Mouse (Mus musculus): ENCODE measurements around the gene Tns3.

DNA sequence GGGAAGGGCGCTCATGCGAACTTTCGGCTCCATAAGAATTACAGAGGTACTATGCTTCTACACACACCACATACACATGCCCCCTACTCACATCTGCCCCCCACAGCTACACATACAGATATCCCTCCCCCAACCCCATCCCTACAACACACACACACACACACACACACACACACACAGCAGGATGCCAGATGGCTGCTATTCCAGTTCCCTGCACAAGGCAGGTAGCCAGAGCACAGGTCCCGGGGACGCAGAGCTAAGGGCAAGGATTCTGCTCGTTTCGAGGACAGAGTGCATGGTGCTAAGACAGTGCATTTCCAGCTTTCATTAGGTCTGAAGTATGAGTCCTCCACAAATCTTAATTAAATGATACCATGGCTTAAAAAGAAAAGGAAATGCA lies 168.5 kb downstream of the Tns3 start:
- TF ChIP-seq CTCF (IDR thresholded peaks at IDR 0.05; ENCODE audit: low read depth) (no peak), EP300 (IDR thresholded peaks at IDR 0.05; ENCODE audit: low read depth) (no peak)

Data from liver, postnatal 0 days (tissue).